Mouse (Mus musculus) layer of hippocampus, adult 9-11 months (tissue): ENCODE results near the gene Gpr37l1.
A peak's percentile ranks its signal among the peaks of the same experiment; 100 is the strongest.

Experiments used
- DNase-seq: peaks from one replicate; pipeline ENCODE4 v3.0.0; 2022

Gpr37l1 gene

DNA sequence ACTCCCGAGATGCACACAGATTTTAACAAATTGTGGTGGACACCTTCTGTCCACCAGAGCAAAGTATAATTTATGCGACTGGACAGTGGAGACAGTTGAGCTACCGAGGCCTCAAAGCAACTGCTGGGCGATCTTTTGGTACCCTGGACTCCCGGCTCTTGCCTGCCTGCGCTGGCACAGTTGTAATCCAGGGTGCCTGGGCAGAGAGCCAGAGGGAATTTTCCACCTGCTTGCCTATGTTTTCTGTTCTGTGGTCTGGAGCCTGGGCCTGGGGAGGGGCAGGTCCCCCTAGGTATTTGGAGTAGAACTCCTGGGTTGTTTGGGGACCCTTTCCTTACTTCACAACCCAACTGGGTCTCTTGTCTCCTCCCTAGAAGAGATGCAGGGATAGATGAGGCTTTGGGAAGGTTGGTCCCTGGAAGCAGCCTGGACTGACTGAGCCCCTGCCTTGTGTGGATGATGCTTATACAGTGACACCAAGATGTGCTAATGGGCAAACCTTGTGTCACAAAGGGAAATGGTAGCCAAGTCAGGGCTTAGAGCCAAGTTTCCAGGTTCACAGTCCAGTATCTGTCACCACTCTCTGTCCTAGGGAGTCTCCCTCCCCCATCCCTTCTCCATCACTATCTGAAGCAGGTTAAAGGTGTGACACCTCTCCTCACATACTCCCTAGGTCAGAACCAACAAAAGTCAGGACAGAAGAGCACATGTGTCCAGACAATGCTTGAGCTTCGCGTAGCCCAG is 14.6 kb upstream of the Gpr37l1 start:
- DNase-seq: no peak

- DNase-seq: no peak
These were observed 13.8 kb upstream of the Gpr37l1 start for GRCm38 (mm10) chr1:135181275-135181674.

GRCm38 (mm10) chr1:135180830-135181229 is 13.3 kb upstream of the Gpr37l1 start:
- no peak for DNase-seq

DNA sequence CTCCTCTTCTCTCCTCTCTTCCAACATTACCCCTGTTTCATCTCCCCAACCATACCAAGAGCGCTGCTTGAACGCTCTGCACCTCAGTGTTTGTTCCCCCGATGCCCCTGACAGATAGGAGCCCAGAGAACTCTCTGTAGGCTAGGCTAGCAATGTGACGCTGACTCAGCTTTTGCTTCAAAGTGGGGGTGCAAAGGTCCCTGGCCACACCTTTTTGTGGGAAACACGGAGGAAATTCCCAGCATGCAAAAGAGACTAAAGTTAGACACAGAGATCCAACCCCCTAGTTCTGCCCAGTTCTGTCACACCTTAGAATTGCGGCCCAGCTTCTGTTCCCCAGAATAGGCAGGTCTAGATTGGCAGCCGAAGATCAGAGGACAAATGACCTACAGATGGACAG is 11.4 kb upstream of the Gpr37l1 start:
- no peak for DNase-seq

- DNase-seq: no peak
These were observed 10.2 kb upstream of the Gpr37l1 start for GRCm38 (mm10) chr1:135177724-135178123.

DNA sequence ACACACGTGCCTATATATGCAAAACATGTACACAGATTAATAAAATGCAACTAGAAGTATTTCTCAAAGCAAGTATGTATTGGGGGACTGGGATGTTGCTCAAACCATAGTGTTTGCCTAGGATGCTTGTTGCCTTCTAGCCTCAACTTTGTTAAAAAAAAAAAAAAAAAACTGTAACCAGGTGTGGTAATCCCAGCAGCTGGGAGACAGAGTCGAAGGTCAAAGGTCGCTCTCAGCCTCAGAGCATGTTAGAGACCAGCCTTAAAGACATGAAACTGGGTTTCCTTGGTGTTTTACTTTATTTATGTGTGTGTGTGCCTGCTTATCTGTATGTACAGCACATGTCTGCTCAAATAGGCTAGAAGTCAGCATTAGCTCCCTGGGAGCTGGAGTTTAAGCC is 7.7 kb upstream of the Gpr37l1 start:
- DNase-seq: no peak

DNA sequence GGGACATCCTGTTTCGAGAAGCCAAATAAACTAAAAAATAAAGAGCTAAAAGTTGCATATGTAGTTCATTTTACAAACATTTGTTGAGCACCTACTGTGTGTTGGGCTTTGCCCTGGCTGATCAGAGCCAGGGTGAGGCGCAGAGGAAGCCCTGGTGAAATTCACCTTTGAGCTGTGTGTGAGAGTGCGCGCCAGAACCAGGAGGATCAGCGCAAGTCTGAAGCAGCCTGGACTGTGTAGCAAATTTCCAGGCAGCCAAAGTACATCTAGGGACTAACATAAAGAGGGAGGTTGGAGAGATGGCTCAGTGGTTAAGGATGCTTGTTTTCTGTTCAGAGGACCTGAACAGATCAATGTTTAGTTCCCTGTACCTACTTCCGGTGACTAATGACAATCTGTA is 5.8 kb upstream of the Gpr37l1 start:
- DNase-seq: no peak

GRCm38 (mm10) chr1:135171984-135172383 is 4.5 kb upstream of the Gpr37l1 start:
- DNase-seq: peak; percentile 73

DNA sequence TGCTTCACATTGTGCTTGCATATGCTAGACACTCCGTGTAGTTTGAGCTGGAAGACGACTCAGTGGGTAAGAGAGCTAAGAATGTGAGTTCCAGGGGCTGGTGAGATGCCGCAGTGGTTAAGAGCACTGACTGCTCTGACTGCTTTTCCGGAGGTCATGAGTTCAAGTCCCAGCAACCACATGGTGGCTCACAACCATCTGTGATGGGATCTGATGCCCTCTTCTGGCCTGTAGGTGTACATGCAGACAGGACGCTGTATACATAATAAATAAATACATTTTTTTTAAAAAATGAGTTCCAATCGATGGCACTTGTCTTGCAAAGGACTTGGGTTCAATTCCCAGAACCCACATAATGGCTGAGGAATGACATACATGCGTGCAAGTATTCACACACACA is 3.7 kb upstream of the Gpr37l1 start:
- no peak for DNase-seq

DNA sequence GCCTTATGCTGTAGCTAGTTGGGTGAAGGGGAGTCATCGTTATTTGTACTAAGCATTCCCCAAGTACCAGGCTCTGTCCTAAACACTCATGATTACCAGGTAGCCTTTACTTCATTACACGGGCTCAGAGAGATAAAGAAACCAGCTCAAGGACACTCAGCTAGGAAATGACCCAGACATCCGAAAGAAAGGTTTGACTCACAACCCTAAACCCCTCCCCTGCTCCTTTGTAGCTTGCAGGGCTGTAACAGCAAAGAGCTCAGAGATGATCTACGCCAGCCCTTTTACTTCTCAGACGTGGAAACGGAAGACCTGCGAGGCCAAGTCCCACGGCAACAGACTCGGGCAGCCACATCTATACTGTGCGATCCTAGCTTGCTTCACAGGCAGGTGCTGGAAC is 2.8 kb upstream of the Gpr37l1 start:
- DNase-seq: no peak

DNA sequence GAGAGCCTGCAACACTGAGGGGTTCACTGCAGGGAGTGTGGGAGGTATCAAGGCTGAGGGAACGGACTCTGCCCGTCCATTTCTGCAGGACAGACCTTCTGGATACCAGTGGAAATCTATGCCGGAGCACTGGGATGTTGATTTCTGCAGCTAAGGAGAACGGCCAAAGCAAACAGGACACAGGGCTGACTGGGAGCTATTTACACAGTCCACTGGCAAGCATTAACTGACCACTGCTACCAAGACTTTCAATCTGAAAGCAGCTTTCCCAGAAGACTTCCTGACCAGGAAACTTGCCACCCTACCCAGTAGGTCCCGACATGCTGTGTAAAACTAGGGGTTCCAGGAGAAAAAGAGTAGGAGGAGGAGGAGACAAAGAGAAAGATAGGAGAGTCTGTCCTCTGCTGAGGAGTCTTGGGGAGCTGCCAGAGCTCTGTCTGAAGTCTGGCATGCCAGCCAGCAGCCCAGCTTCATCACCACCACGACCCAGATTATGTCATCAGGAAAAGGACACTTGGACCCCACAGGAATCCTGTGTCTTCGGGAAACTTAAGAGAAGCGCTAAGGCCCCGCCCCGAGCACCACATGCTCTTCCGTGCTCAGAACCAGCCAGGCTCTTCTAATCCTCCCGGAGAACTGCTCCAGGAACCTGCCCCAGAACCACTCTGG is 2.2 kb upstream of the Gpr37l1 start:
- no peak for DNase-seq

DNA sequence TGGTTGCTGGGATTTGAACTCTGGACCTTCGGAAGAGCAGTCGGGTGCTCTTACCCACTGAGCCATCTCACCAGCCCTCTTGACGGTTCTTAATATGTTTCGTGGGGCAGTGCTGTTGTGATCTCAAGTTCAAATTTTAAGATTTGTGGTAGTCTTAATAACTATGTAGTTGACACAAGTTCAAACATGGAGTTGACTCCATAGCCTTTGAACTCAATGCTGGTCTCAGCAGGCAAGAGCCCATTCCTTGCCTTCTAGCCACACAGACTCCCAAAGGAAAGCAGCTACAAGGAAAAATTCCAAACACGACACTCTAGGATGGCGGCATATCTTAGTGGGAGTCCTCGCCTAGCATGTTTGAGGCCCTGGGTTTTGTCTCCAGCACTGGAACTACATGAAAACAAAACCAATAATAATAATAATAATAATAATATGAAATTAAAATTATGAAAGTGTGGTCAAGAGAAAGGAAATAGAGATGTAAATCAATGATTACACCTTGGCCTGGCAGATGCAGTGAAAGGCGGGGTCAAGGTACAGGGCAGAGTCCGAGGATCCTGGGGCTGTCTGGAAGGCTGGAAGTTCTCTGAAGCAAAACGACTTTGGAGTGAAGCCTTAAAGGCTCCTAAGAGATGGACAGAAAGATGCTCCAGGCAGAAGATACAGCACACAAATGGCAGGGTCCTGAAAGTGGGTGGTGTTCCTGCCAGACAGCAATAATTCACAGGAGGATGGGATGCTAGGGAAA is 1.1 kb upstream of the Gpr37l1 start:
- DNase-seq: no peak

DNA sequence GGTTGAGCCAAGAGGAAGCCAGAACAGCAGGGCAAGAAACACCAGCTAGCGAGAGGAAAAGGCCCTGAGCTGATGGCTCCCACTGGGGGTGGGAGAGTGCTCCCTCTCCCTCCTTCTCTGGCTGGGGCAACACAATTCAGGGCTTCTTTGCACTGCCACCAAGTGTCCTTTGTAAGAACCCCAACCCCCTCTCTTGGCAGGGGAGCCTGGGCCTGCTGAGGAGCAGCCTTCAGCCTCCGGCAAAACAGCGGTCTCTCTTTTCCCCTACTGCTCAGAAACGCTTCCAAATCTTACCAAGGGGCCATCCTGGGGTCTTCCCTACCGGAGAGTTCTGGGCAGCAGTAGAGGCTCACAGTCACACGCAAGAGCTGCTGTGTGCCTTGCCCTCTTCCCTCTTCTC is 4.8 kb downstream of the Gpr37l1 start:
- DNase-seq: peak; percentile 78

DNA sequence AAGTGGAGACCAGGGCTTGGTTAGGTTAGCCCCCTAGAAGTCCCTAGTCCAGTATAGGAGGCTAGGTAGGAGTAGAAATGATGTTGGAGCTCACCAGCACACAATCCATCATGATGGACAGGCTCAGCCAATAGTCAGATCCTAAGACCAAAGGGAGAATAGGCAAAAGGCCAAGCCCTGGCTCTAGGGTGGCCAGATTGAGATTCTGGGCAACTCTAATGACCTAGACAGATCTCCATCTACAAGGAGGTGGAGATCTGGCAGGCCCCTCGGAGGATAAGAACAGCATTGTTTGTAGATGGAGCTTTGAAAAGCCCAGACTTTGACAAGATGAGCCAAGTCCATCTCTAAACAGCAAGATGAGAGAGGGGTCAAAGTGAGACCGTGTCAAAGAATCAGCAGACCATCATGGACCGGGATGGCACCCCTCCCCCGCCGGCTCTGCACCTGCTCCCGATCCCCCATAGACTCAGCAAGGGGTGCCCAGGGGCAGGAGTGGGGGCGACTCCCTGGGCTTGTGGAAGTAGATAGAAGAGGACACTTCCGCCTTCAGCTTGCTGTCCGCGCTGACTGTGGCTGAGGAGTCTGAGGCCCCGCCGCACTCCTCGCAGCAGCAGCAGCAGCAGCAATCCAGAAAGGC is 7.0 kb downstream of the Gpr37l1 start:
- no peak for DNase-seq

DNA sequence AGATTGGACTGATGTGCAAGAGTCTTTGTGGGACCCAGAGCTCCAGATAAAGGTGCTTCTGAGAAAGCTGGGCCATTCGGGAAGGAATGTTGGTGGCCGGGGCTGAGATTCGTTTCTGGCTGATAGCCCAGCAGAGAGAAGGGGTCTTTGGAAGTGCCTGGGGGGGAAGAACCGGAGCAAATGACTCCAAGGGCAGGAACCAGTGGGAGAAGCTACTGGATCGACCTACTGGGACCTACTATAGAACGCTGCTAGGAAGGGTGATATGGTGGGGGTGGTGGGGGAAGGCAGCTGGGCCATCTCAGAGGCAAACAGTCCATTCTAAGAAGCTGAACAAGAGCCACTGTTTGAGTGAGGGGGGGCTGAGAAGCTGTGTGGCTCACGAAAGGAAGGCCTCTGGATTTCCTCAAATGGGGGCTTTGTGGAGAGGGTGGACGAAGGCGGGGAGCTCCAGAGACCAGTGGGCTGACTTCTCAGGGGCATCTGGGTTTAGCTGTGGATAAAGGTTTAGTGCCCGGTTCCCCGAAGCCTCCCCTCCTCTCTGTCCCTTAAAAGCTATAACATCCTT is 7.8 kb downstream of the Gpr37l1 start:
- DNase-seq: no peak

GRCm38 (mm10) chr1:135159074-135159473 is 8.4 kb downstream of the Gpr37l1 start:
- DNase-seq: peak; percentile 85

GRCm38 (mm10) chr1:135158633-135159032 is 8.8 kb downstream of the Gpr37l1 start:
- DNase-seq: peak; percentile 82

- no peak for DNase-seq
These were observed 11.2 kb downstream of the Gpr37l1 start for GRCm38 (mm10) chr1:135156300-135156699.

DNA sequence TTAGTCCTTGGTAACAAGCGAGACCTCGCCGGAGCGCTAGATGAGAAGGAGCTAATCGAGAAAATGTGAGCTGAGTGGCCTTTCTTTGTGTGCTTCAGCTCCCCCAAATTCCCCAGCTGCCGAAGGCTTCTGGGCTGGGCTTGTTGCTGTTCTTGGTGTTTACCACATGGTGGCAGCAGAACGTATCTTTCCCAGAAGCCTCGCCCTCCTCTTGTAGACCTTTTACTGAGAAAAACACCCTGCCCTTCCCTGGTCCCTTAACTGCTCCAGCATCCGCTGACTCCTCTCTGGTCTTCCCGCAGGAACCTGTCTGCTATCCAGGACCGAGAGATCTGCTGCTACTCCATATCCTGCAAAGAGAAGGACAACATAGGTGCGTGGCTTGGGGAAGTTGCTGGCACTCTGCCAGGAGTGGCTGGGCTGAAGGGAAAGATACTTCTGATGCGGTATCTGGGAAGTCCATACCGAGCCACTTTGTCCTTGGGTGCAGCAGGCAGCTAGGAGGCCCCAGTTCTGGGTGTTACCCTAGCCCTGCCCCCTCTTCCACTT is 13.0 kb downstream of the Gpr37l1 start:
- DNase-seq: peak; percentile 80

GRCm38 (mm10) chr1:135154011-135154410 is 13.5 kb downstream of the Gpr37l1 start:
- no peak for DNase-seq

DNA sequence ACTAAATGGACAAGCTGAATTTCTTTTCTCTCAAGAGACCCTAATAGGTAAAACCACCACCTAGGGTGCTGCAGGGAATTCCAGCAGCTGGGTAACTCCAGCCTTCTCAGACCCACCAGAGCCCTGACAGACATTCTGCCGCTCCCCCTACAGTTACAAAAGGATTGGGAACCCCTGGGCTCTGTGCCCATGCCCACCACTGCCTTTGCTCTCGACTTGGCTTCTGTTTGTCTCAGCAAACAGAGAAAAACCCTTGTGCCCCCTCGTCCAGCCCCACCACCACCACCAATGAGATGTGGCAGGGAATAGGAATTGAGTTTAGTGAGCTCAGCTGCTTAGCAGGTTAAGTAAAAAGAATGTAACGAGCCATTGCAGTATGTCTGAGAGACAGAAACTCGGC is 18.5 kb downstream of the Gpr37l1 start:
- no peak for DNase-seq

DNA sequence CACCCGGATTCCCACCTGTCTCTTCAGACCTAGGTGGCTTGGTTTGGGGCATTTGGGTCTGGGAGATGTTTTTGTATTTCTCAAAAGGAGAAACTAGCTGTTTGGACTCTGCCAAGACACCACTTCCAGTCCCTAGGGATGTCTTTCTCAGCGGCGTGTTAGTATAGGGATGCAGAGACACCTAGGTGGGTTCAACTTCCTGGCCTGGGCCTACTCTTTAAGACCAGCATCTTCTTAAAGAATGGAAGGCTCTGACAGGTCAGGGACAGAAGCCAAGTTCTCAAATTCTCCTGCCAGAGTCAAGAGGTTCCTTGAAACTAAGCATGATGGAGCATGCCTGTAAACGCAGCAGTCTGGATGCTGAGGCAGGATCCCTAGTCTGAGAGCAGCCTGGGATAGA is 19.0 kb downstream of the Gpr37l1 start:
- DNase-seq: no peak

DNA sequence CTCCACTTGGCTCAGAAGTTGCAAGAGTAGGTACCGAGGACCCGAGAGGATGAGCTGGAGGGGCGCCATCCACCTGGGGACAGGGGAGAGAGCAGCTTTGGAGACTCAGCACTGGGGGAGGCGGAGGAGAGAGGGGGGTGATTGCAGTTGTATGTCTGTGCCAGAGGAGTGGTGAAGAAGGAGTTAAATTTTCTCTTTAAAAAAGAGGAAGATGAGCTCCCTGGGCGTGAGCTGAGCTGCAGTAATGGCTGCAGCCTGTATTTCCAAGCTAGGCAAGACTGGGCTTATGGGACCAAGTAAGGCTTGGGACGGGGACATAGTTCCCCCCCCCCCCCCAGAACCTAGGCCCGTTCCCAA is 19.8 kb downstream of the Gpr37l1 start:
- DNase-seq: no peak
